ENCODE assay signal across 10 mouse cellular contexts in genomic region chr11:106502631-106503424, GRCm38 (mm10). TPM values are rescaled to one million over a fixed set of nuclear protein-coding genes. Genes with fewer than 3 reads are reported as not detected.
DNase-seq lines count a peak whose midpoint lies in the region; ATAC-seq and TF ChIP-seq lines count a peak whose summit lies in the region.
"Had no signal": no experiment of that assay in that cellular context is flagged by ENCODE, and none has a peak within 500 bp of the region (broad histone marks: within the 10 kb centered on the region; RNA-seq: fewer than 3 reads in every experiment).

No protein-coding gene starts in this region.

- no peak for ATAC-seq in kidney, embryonic 16.5 days (ENCODE audit: low FRiP score, low TSS enrichment)
- no peak for ATAC-seq in liver, embryonic 11.5 days (replicated peaks; ENCODE audit: low FRiP score)

- no peak overlapping the region for H3K4me2 ChIP-seq in kidney, embryonic 16.5 days (replicated peaks; ENCODE audit: low read depth, low read length)
- H3K4me2 ChIP-seq in liver, embryonic 11.5 days, result no peak overlapping the region

- H3K27me3 ChIP-seq in kidney, embryonic 16.5 days (ENCODE audit: insufficient read depth, low read length), result no peaks in the 10 kb centered on the region
- no peaks in the 10 kb centered on the region for H3K27me3 ChIP-seq in liver, embryonic 11.5 days (replicated peaks; ENCODE audit: control insufficient read depth, insufficient read depth, low read length)

- TF ChIP-seq POLR2A in embryonic fibroblast, embryonic 13.5 days (IDR thresholded peaks at IDR 0.05; ENCODE audit: low read depth, low read length), result peak; percentile 80; the same call in 1 of the 2 replicates

- no peak for TF ChIP-seq CTCF in embryonic fibroblast, embryonic 13.5 days (IDR thresholded peaks at IDR 0.05; ENCODE audit: borderline replicate concordance, insufficient read depth, low read length)

- 45% methylated on average over 13 of the region's 13 CpGs for WGBS in kidney, embryonic 16.5 days
- 51% methylated on average over 13 of the region's 13 CpGs for WGBS in liver, embryonic 11.5 days

- in situ Hi-C loops in ES-E14 (cut with MboI; ENCODE audit: low sequenced_read_pairs in 2 of 2, unreplicated experiment in 2 of 2), result loop anchor here in 1 of 2 experiments (25.0 kb wide), 1 partner anchor 234 kb away; no protein-coding TSS in a partner anchor

- no peak overlapping the region for H3K9ac ChIP-seq in kidney, embryonic 16.5 days (replicated peaks; ENCODE audit: low read length)
- H3K9ac ChIP-seq in ES-E14 (ENCODE audit: insufficient read depth, low read depth, low read length, poor library complexity, severe bottlenecking), result peak overlapping the region; percentile 22; the same call in 1 of the 2 replicates
- H3K9ac ChIP-seq in liver, embryonic 11.5 days (ENCODE audit: low read depth, low read length), result no peak overlapping the region

- no peaks in the 10 kb centered on the region for H3K36me3 ChIP-seq in kidney, embryonic 16.5 days (ENCODE audit: insufficient read depth, low read length)
- H3K36me3 ChIP-seq in ES-E14 (ENCODE audit: control insufficient read depth, insufficient read depth, low read length, poor library complexity, severe bottlenecking), result peaks cover 6% of the 10 kb centered on the region
- peaks cover 4% of the 10 kb centered on the region for H3K36me3 ChIP-seq in liver, embryonic 11.5 days (ENCODE audit: control insufficient read depth, insufficient read depth, low read length)

- H3K9me3 ChIP-seq in kidney, embryonic 16.5 days (ENCODE audit: low read length), result no peaks in the 10 kb centered on the region
- peaks cover under 1% of the 10 kb centered on the region; the same call in 1 of the 2 replicates for H3K9me3 ChIP-seq in ES-E14 (ENCODE audit: control insufficient read depth, insufficient read depth, low read depth, low read length)
- peaks cover 1% of the 10 kb centered on the region; the same call in 1 of the 2 replicates for H3K9me3 ChIP-seq in liver, embryonic 11.5 days (ENCODE audit: control insufficient read depth, low read length)

- 0 out of 2 replicates have a peak, but pooled peaks cover 5% of the 10 kb centered on the region for H3K4me1 ChIP-seq in kidney, embryonic 16.5 days (ENCODE audit: insufficient read depth, low read length)
- peaks cover 2 to 10% of the 10 kb centered on the region in 2 experiments; a peak in 3 of 4 replicates for H3K4me1 ChIP-seq in ES-E14 (ENCODE audit: control insufficient read depth in 2 of 2, insufficient read depth in 2 of 2, low read length in 2 of 2, poor library complexity in 1 of 2)
- H3K4me1 ChIP-seq in embryonic fibroblast, embryonic 13.5 days (ENCODE audit: control insufficient read depth, insufficient read depth, low read length), result no peaks in the 10 kb centered on the region; the same call in 1 of the 2 replicates
- peaks cover 3% of the 10 kb centered on the region; the same call in 1 of the 2 replicates for H3K4me1 ChIP-seq in liver, embryonic 11.5 days (replicated peaks; ENCODE audit: control insufficient read depth, insufficient read depth, low read length)

- H3K27ac ChIP-seq in kidney, embryonic 16.5 days (ENCODE audit: low read length), result peak overlapping the region; percentile 32
- H3K27ac ChIP-seq in ES-E14 (ENCODE audit: insufficient read depth, low read depth, low read length, poor library complexity, severe bottlenecking), result peak overlapping the region; percentile 44
- no peak overlapping the region for H3K27ac ChIP-seq in embryonic fibroblast, embryonic 13.5 days (ENCODE audit: insufficient read depth, low read length)
- H3K27ac ChIP-seq in liver, embryonic 11.5 days (ENCODE audit: low read depth, low read length), result peak overlapping the region; percentile 44; the same call in 1 of the 2 replicates

- no peak overlapping the region for H3K4me3 ChIP-seq in kidney, embryonic 16.5 days (ENCODE audit: low read length)
- no peak overlapping the region for H3K4me3 ChIP-seq in ES-E14 (ENCODE audit: insufficient read depth in 1 of 2, low read depth in 1 of 2, low read length in 2 of 2, poor library complexity in 1 of 2, severe bottlenecking in 1 of 2)
- no peak overlapping the region for H3K4me3 ChIP-seq in embryonic fibroblast, embryonic 13.5 days (ENCODE audit: insufficient read depth, low read length)
- no peak overlapping the region for H3K4me3 ChIP-seq in liver, embryonic 11.5 days (ENCODE audit: low read depth, low read length)

- no peak for DNase-seq in kidney, adult 9 months
- no peak for DNase-seq in ES-E14 (ENCODE audit: low read depth, low spot score)
- no peak for DNase-seq in liver, embryonic 11.5 days (ENCODE audit: low spot score)
- no peak for DNase-seq in adrenal gland, postnatal 10 days
- DNase-seq in gastrocnemius, postnatal 4 days (ENCODE audit: low spot score in 2 of 2), result no peak
- DNase-seq: gastrocnemius, postnatal 10 days; kidney, postnatal 25 days; thymus, adult 18-20 months had no signal

TF ChIP-seq in ES-E14, 5 proteins besides CTCF, POLR2A, EP300 and RAD21:
- no peak for TF ChIP-seq ZNF384 (IDR thresholded peaks at IDR 0.05; ENCODE audit: low read depth, low read length)
- no peak for TF ChIP-seq MAFK (IDR thresholded peaks at IDR 0.05; ENCODE audit: insufficient read depth, low read depth, low read length)
- TF ChIP-seq ZC3H11A (IDR thresholded peaks at IDR 0.05; ENCODE audit: borderline replicate concordance, low read depth, low read length), result no peak
- TF ChIP-seq HCFC1 (IDR thresholded peaks at IDR 0.05; ENCODE audit: borderline replicate concordance, insufficient read depth, low read length), result no peak
- no peak for TF ChIP-seq CHD2 (IDR thresholded peaks at IDR 0.05; ENCODE audit: low read depth, low read length)

RNA-seq across cellular contexts. Expression of gene Ern1, which starts 15.2 kb away (rescaled TPM):
- 5.4 and 6.8 TPM in 2 replicates for polyA plus RNA-seq in kidney, embryonic 16.5 days (2015; fragmentation: Nextera tagmentation; extraction: Ambion mirVana)
- 7.4 and 10.4 TPM in 2 replicates for total RNA-seq in ES-E14 (2012; rRNA removed)
- 9.3 and 10.9 TPM in 2 replicates for polyA plus RNA-seq in embryonic fibroblast, embryonic 13.5 days (2011; ENCODE audit: insufficient read length, low read depth, missing spikeins)
- 6.3 and 7.5 TPM in 2 replicates for polyA plus RNA-seq in liver, embryonic 11.5 days (2014; fragmentation: Nextera tagmentation; extraction: Ambion mirVana)
- 10 to 100 TPM; 54.8 to 63.0 TPM for total RNA-seq in adrenal gland, postnatal 10 days (2021)
- total RNA-seq in gastrocnemius, postnatal 4 days (2021), result 10 to 100 TPM in 1 of 2 experiments, 1 to 10 TPM in 1; 7.1 to 10.3 TPM
